Mouse (Mus musculus) bone marrow macrophage, adult 2 months (primary cell): Measurements from ENCODE around the gene Lrp1.

Source experiments
- CTCF ChIP-seq: IDR thresholded peaks from 2 replicates; pipeline ENCODE4 v1.5.1; 2012; ENCODE audit warnings: low read depth, mild to moderate bottlenecking, low read length, moderate library complexity
- POLR2A ChIP-seq: IDR thresholded peaks from 2 replicates; pipeline ENCODE4 v1.6.1; 2012; ENCODE audit warnings: mild to moderate bottlenecking, low read depth, low read length, borderline replicate concordance

DNA sequence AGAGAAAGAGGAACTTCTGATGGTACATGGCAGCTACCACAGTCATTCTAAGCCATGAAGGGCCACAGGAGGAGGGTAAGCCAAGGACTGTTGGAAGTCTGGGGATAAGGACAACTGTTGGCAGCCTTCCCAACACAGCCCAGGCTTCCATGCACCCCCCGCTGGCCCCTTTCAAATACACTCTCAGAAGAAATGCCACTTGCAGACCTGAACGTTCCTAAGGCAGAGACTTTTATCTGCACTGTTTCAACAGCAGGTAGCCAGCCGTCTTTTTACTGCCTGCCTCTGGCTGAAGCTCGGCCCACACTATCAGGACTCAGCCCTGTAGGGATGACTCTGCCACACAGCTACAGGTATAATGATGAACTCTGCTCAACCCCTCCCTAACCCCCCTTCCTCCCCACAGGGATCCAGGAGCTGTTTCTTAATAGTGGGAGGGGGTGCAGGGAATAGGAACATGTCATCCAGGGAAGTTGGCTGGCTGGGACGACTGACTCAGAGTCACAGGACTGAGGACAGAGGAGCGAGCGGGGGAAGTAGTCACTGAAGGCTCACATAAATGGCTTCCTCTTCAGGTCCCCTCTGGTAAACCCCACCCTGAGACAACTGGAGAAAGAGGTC, 24.5 kb downstream of the Lrp1 start:
- TF ChIP-seq CTCF, result no peak
- TF ChIP-seq POLR2A, result no peak
